Mouse (Mus musculus): ENCODE data around the gene Plekhg4. TPM values are rescaled to one million over a fixed set of nuclear protein-coding genes. Genes with fewer than 3 reads are reported as not detected.

The Plekhg4 gene
- polyA plus RNA-seq, 1 experiment from 2014 or later, result 0.32 TPM

DNA sequence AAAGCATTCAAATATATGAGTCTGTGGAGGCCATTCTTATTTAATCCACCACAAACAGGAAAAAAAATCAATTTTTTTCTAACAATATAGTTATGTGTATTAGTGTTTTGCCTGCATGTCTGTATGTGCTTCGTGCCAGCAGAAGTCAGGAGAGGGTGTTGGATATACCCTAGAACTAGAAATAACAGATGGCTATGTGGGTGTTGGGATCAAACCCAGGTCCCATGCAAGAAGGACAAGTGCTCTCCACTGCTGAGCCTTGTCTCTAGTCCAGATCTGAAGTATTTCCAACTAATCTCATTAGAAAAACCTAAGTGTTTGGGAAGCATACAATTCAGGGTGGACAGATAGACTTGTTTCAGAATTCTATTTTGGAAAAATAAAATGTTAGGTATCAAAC, 48.9 kb downstream of the Plekhg4 start:
- no peak for ATAC-seq (ENCODE audit: low FRiP score, low TSS enrichment)
- Histone ChIP-seq H3K27ac (ENCODE audit: low read length) (no peak overlapping the region), H3K27me3 (ENCODE audit: insufficient read depth, low read length) (no peaks in the 10 kb centered on the region), H3K4me3 (ENCODE audit: low read length) (no peak overlapping the region), H3K4me1 (ENCODE audit: insufficient read depth, low read length) (no peaks in the 10 kb centered on the region), H3K4me2 (replicated peaks; ENCODE audit: low read depth, low read length) (no peak overlapping the region), H3K9me3 (ENCODE audit: low read length) (no peaks in the 10 kb centered on the region), H3K36me3 (ENCODE audit: insufficient read depth, low read length) (no peaks in the 10 kb centered on the region), H3K9ac (replicated peaks; ENCODE audit: low read length) (no peak overlapping the region)
- 79% methylated on average over 1 of the region's 1 CpGs for WGBS

DNA sequence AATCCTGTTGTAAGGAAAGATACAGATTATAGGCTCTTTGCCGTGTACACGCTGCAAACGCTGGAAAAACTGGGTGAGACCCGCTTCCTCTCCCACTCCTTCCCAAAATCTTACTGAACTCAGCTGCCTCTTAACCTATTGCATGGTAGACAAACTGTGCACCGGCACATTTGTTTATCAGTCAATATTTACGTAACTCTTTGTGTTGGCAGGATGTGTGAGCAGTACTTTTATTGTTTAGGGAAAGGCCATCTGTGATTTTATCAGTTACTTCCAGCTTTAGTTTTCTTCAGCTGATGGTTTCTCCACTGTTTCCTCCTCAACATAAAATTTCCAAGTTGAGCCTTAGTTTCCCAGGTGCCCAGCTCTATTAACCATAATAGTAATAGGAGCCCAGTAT, 53.8 kb downstream of the Plekhg4 start:
- WGBS, result 56% methylated on average over 6 of the region's 6 CpGs
- no peak for ATAC-seq (ENCODE audit: low FRiP score, low TSS enrichment)

DNA sequence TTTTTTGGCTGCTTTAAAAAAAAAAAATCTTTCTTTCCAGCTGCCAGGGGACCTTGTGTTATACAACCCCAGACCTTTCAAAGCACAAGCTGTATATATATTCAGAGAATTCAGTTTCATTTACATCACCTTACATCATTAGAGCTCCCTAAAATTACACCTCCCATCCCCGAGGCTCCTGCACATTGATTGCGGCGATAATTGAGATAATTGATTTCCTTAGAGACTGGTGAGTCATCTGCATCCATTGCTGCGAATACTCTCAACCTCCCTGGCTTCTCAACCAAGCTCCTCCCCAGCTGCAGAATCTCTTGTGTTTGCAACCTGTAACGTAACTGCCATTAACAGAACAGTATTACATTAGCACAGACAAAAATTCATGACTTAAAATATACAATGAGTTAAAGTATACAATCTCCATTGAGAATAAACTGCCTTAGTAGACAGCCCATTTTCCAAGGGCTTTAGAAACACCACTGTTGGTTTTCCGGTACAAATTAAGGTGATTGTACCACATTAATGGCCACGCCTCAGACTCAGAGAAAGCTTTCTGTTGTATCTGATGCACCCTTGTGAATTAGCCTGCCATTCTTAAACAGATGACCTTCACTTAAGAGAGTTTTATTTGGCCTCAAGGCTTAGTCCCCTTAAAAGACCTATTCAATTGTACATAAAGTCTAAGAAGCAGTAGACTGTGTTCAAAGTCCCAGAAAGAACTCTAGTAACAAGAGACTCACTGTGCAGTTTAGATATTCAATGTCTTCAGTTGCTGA, 58.9 kb downstream of the Plekhg4 start:
- H3K9me3 ChIP-seq (ENCODE audit: low read length), result no peaks in the 10 kb centered on the region
- H3K4me2 ChIP-seq (replicated peaks; ENCODE audit: low read depth, low read length), result no peak overlapping the region
- no peaks in the 10 kb centered on the region for H3K27me3 ChIP-seq (ENCODE audit: insufficient read depth, low read length)
- H3K9ac ChIP-seq (replicated peaks; ENCODE audit: low read length), result no peak overlapping the region
- no peak for ATAC-seq (ENCODE audit: low FRiP score, low TSS enrichment)
- H3K27ac ChIP-seq (ENCODE audit: low read length), result no peak overlapping the region
- H3K4me3 ChIP-seq (ENCODE audit: low read length), result no peak overlapping the region
- WGBS, result 65% methylated on average over 7 of the region's 7 CpGs
- H3K4me1 ChIP-seq (ENCODE audit: insufficient read depth, low read length), result 0 out of 2 replicates have a peak, but pooled peaks cover 2% of the 10 kb centered on the region
- no peaks in the 10 kb centered on the region for H3K36me3 ChIP-seq (ENCODE audit: insufficient read depth, low read length)

More for the DNA sequence above, 53.8 kb downstream of the Plekhg4 start:
- H3K27ac ChIP-seq (ENCODE audit: low read length), result no peak overlapping the region
- no peak overlapping the region for H3K4me2 ChIP-seq (replicated peaks; ENCODE audit: low read depth, low read length)
- H3K27me3 ChIP-seq (ENCODE audit: insufficient read depth, low read length), result no peaks in the 10 kb centered on the region
- no peaks in the 10 kb centered on the region for H3K36me3 ChIP-seq (ENCODE audit: insufficient read depth, low read length)
- H3K4me3 ChIP-seq (ENCODE audit: low read length), result no peak overlapping the region
- no peaks in the 10 kb centered on the region for H3K9me3 ChIP-seq (ENCODE audit: low read length)
- H3K4me1 ChIP-seq (ENCODE audit: insufficient read depth, low read length), result no peaks in the 10 kb centered on the region
- no peak overlapping the region for H3K9ac ChIP-seq (replicated peaks; ENCODE audit: low read length)

Other genes starting within 250 kb of the Plekhg4 start
- not detected in 2 replicates for gene Ces4a, start 241.5 kb upstream of the Plekhg4 start, polyA plus RNA-seq (2015; fragmentation: Nextera tagmentation; extraction: Ambion mirVana)
- gene Cbfb, start 202.6 kb upstream of the Plekhg4 start, polyA plus RNA-seq (2015; fragmentation: Nextera tagmentation; extraction: Ambion mirVana), result 59.9 and 63.5 TPM in 2 replicates
- gene D230025D16Rik, start 148.1 kb upstream of the Plekhg4 start, polyA plus RNA-seq (2015; fragmentation: Nextera tagmentation; extraction: Ambion mirVana), result 26.9 and 27.6 TPM in 2 replicates
- gene B3gnt9, start 118.1 kb upstream of the Plekhg4 start, polyA plus RNA-seq (2015; fragmentation: Nextera tagmentation; extraction: Ambion mirVana), result 10.2 and 11.9 TPM in 2 replicates
- gene Tradd, start 108.7 kb upstream of the Plekhg4 start, polyA plus RNA-seq (2015; fragmentation: Nextera tagmentation; extraction: Ambion mirVana), result 23.4 and 26.3 TPM in 2 replicates
- 3.0 and 3.1 TPM in 2 replicates for gene Fbxl8, start 108.6 kb upstream of the Plekhg4 start, polyA plus RNA-seq (2015; fragmentation: Nextera tagmentation; extraction: Ambion mirVana)
- gene Hsf4, start 103.5 kb upstream of the Plekhg4 start, polyA plus RNA-seq (2015; fragmentation: Nextera tagmentation; extraction: Ambion mirVana), result 0.14 and 0.16 TPM in 2 replicates
- gene Nol3, start 97.1 kb upstream of the Plekhg4 start, polyA plus RNA-seq (2015; fragmentation: Nextera tagmentation; extraction: Ambion mirVana), result 1.2 and 1.4 TPM in 2 replicates
- 10.5 and 13.4 TPM in 2 replicates for gene 4931428F04Rik, start 83.4 kb upstream of the Plekhg4 start, polyA plus RNA-seq (2015; fragmentation: Nextera tagmentation; extraction: Ambion mirVana)
- gene Exoc3l, start 77.2 kb upstream of the Plekhg4 start, polyA plus RNA-seq (2015; fragmentation: Nextera tagmentation; extraction: Ambion mirVana), result 29.5 and 32.1 TPM in 2 replicates
- 90.1 and 108 TPM in 2 replicates for gene E2f4, start 75.6 kb upstream of the Plekhg4 start, polyA plus RNA-seq (2015; fragmentation: Nextera tagmentation; extraction: Ambion mirVana)
- 13.3 and 13.9 TPM in 2 replicates for gene Elmo3, start 67.7 kb upstream of the Plekhg4 start, polyA plus RNA-seq (2015; fragmentation: Nextera tagmentation; extraction: Ambion mirVana)
- gene Lrrc29, start 47.0 kb upstream of the Plekhg4 start, polyA plus RNA-seq (2015; fragmentation: Nextera tagmentation; extraction: Ambion mirVana), result 2.2 and 2.4 TPM in 2 replicates
- 120 and 136 TPM in 2 replicates for gene Tmem208, start 46.9 kb upstream of the Plekhg4 start, polyA plus RNA-seq (2015; fragmentation: Nextera tagmentation; extraction: Ambion mirVana)
- gene Fhod1, start 25.3 kb upstream of the Plekhg4 start, polyA plus RNA-seq (2015; fragmentation: Nextera tagmentation; extraction: Ambion mirVana), result 3.7 and 4.6 TPM in 2 replicates
- gene Slc9a5, start 24.4 kb upstream of the Plekhg4 start, polyA plus RNA-seq (2015; fragmentation: Nextera tagmentation; extraction: Ambion mirVana), result 2.5 and 3.1 TPM in 2 replicates
- gene Kctd19, start 40.2 kb downstream of the Plekhg4 start, polyA plus RNA-seq (2015; fragmentation: Nextera tagmentation; extraction: Ambion mirVana), result not detected in 2 replicates
- gene Lrrc36, start 40.3 kb downstream of the Plekhg4 start, polyA plus RNA-seq (2015; fragmentation: Nextera tagmentation; extraction: Ambion mirVana), result 0.17 and 0.41 TPM in 2 replicates
- 22.2 and 24.8 TPM in 2 replicates for gene Tppp3, start 98.3 kb downstream of the Plekhg4 start, polyA plus RNA-seq (2015; fragmentation: Nextera tagmentation; extraction: Ambion mirVana)
- gene Zdhhc1, start 123.6 kb downstream of the Plekhg4 start, polyA plus RNA-seq (2015; fragmentation: Nextera tagmentation; extraction: Ambion mirVana), result 49.6 and 51.1 TPM in 2 replicates
- 39.3 and 39.9 TPM in 2 replicates for gene Hsd11b2, start 145.5 kb downstream of the Plekhg4 start, polyA plus RNA-seq (2015; fragmentation: Nextera tagmentation; extraction: Ambion mirVana)
- gene Atp6v0d1, start 192.8 kb downstream of the Plekhg4 start, polyA plus RNA-seq (2015; fragmentation: Nextera tagmentation; extraction: Ambion mirVana), result 106 and 111 TPM in 2 replicates
- 44.5 and 46.3 TPM in 2 replicates for gene Ripor1, start 232.0 kb downstream of the Plekhg4 start, polyA plus RNA-seq (2015; fragmentation: Nextera tagmentation; extraction: Ambion mirVana)

Data from kidney, embryonic 16.5 days (tissue).